Mouse (Mus musculus): ENCODE results near the gene Vinac1. TPM values are rescaled to one million over a fixed set of nuclear protein-coding genes. Genes with fewer than 3 reads are reported as not detected.

Gene Vinac1
- polyA plus RNA-seq, 1 experiment from 2014 or later: 0.05 TPM

DNA sequence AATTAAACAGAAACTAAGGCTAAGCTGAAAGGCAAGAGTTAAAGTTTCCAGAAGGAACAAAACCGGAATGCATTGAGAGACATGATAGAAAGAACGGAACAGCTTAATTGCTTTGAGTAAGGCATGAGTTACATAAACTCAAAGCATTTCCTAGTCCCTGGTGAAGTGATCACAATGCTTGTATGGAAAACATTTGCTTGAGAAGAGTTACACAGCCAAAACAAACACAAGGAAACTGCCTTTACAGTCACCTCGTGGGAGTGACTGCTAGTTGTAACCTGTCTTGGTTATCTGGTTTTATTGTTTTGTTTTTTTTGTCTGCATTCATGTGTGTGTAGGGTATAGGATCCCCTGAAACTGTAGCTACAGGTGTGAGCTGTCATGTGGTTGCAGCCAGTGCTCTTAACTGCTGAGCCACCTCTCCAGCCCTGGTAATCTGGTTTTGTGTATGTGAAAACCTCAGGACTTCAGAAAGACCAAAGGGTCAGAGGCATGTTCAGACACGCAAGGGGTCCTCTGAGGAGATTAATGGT lies 4.5 kb upstream of the Vinac1 start:
- no peak for ATAC-seq
- H3K9ac ChIP-seq (ENCODE audit: low read depth, low read length): no peak overlapping the region
- H3K36me3 ChIP-seq (ENCODE audit: control insufficient read depth, insufficient read depth, low read length): no peaks in the 10 kb centered on the region
- no peak overlapping the region for H3K4me3 ChIP-seq (ENCODE audit: low read length)
- no peak overlapping the region for H3K4me2 ChIP-seq (ENCODE audit: low read depth, low read length)
- no peak overlapping the region for H3K27ac ChIP-seq (ENCODE audit: low read length)
- no peaks in the 10 kb centered on the region for H3K4me1 ChIP-seq (ENCODE audit: control insufficient read depth, insufficient read depth, low read length)
- no peaks in the 10 kb centered on the region for H3K27me3 ChIP-seq (replicated peaks; ENCODE audit: control insufficient read depth, insufficient read depth, low read length)
- WGBS: 62% methylated on average over 4 of the region's 4 CpGs
- H3K9me3 ChIP-seq (ENCODE audit: control insufficient read depth, low read length): 0 out of 2 replicates have a peak, but pooled peaks cover 3% of the 10 kb centered on the region

DNA sequence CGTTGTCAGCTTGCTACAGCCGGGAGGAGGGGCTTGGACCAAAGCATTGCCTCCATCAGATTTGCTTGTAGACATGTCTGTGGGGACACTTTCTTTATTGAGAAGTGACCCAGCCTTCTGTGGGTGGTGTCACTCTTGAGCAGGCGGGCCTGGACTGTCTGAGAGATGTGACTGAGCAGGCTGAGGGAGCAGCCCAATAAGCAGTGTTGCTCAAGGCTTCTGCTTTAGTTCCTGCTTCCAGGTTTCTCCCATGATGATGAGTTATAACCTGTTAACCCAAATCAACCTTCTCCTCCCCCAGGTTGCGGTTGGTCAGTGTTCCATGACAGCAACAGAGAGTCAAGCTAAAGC lies 1.2 kb downstream of the Vinac1 start:
- Histone ChIP-seq H3K4me2 (ENCODE audit: low read depth, low read length) (no peak overlapping the region), H3K9ac (ENCODE audit: low read depth, low read length) (no peak overlapping the region), H3K27me3 (replicated peaks; ENCODE audit: control insufficient read depth, insufficient read depth, low read length) (no peaks in the 10 kb centered on the region), H3K36me3 (ENCODE audit: control insufficient read depth, insufficient read depth, low read length) (no peaks in the 10 kb centered on the region), H3K27ac (ENCODE audit: low read length) (0 out of 2 replicates have a peak overlapping the region, but pooled peaks have one; percentile 23), H3K9me3 (ENCODE audit: control insufficient read depth, low read length) (no peaks in the 10 kb centered on the region), H3K4me3 (ENCODE audit: low read length) (no peak overlapping the region), H3K4me1 (ENCODE audit: control insufficient read depth, insufficient read depth, low read length) (peaks cover 3% of the 10 kb centered on the region; the same call in 1 of the 2 replicates)
- WGBS: 73% methylated on average over 4 of the region's 4 CpGs
- no peak; the same call in 1 of the 2 replicates for ATAC-seq

DNA sequence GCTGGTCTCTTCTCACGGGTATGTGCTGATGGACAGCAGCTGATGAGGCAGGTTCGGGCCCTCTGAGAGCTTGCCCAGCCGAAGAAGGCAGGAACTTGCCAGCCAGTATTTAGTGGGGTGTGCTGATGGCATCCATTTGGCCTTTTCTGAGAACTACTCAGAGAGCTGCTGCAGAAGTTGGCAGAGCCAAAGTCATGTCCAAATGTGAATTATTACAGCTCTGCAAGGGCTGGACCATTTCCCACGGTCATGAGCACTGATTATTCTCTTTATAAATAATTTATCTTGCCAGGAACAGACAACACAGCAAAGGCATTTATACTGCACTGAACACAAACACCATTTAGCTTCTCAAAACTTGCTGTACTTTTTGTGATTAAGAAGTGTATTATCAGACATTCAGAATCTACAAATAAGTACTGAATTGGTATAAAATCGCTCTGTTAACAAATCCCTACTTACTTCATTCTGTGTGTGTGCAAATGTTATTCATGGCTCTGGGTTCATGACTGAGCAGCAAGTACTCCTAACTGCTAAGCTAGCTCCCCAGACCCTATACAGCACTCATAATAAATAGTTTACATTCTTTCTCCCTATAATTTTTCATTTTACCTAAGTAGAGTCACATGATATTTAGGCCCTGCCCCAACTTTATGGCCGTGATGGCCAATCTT lies 1.7 kb downstream of the Vinac1 start:
- 50% methylated on average over 6 of the region's 6 CpGs for WGBS
- peak; percentile 46 for ATAC-seq
- Histone ChIP-seq H3K36me3 (ENCODE audit: control insufficient read depth, insufficient read depth, low read length) (no peaks in the 10 kb centered on the region), H3K4me1 (ENCODE audit: control insufficient read depth, insufficient read depth, low read length) (peaks cover 3% of the 10 kb centered on the region; the same call in 1 of the 2 replicates), H3K9ac (ENCODE audit: low read depth, low read length) (no peak overlapping the region), H3K27me3 (replicated peaks; ENCODE audit: control insufficient read depth, insufficient read depth, low read length) (no peaks in the 10 kb centered on the region), H3K9me3 (ENCODE audit: control insufficient read depth, low read length) (no peaks in the 10 kb centered on the region), H3K4me2 (ENCODE audit: low read depth, low read length) (no peak overlapping the region), H3K4me3 (ENCODE audit: low read length) (no peak overlapping the region), H3K27ac (ENCODE audit: low read length) (no peak overlapping the region)

DNA sequence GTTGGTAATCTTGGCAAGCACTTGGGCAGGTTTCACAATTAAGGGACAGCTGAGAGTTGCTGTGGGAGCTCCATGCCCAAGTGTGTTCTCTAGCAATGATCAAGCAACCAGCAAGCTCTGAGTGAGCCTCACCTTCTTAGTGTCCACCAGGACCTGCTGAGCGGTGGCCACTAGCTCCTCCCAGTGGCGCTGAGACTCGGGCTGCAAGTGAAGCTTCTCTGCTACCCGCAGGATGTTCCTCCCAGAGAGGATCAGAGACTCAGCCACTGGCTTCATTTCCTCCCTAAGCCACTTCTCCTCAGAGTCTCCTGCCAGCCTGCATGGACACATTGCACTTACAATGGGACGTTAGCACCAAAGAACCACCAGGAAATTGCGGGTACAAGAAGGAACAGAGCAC lies 7.4 kb downstream of the Vinac1 start:
- H3K9ac ChIP-seq (ENCODE audit: low read depth, low read length): no peak overlapping the region
- H3K36me3 ChIP-seq (ENCODE audit: control insufficient read depth, insufficient read depth, low read length): no peaks in the 10 kb centered on the region
- H3K4me1 ChIP-seq (ENCODE audit: control insufficient read depth, insufficient read depth, low read length): peaks cover 9% of the 10 kb centered on the region
- no peak for ATAC-seq
- H3K4me3 ChIP-seq (ENCODE audit: low read length): no peak overlapping the region
- H3K27ac ChIP-seq (ENCODE audit: low read length): no peak overlapping the region
- no peak overlapping the region for H3K4me2 ChIP-seq (ENCODE audit: low read depth, low read length)
- peaks cover 22% of the 10 kb centered on the region for H3K27me3 ChIP-seq (replicated peaks; ENCODE audit: control insufficient read depth, insufficient read depth, low read length)
- 28% methylated on average over 6 of the region's 6 CpGs for WGBS
- H3K9me3 ChIP-seq (ENCODE audit: control insufficient read depth, low read length): no peaks in the 10 kb centered on the region

DNA sequence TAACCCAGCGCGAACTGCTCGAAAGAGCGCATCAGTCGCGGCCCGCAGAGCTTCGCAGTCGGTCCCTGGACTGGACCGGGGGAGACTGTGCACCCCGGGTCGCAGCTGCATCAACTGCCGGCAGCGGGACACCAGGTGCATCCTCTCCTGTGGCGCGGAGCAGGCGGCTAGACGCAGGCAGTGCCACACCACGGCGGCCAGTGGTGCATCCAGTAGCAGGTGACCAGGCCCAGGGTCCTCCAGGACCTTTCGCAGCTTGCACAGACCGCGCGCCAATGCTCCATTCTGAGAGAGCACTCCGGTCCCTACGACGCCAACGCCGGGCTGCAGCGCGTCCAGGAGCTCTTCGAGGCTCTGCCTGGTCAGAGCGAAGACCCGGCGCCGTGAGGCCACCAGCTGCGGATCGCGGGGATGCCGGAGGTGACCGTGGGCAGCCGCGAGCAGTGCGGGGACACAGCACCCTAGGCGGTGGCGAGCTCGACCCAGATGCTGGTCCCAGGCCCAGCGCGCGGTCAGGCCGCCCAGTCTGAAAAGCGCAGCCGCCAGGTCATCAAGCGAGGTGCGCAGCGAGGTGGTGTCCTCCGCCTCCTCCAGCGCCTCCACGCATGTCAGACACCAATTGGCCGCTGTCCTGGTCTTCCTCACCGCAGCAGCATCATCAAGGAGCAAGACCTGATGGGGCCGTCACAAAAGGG lies 8.9 kb downstream of the Vinac1 start:
- Histone ChIP-seq H3K4me1 (ENCODE audit: control insufficient read depth, insufficient read depth, low read length) (peaks cover 9% of the 10 kb centered on the region), H3K4me2 (ENCODE audit: low read depth, low read length) (peak overlapping the region; percentile 88), H3K9ac (ENCODE audit: low read depth, low read length) (peak overlapping the region; percentile 58), H3K27ac (ENCODE audit: low read length) (no peak overlapping the region), H3K36me3 (ENCODE audit: control insufficient read depth, insufficient read depth, low read length) (no peaks in the 10 kb centered on the region), H3K27me3 (replicated peaks; ENCODE audit: control insufficient read depth, insufficient read depth, low read length) (peaks cover 22% of the 10 kb centered on the region), H3K4me3 (ENCODE audit: low read length) (peak overlapping the region; percentile 42), H3K9me3 (ENCODE audit: control insufficient read depth, low read length) (no peaks in the 10 kb centered on the region)
- 0 out of 2 replicates have a peak, but pooled peaks have one; percentile 31 for ATAC-seq
- 1% methylated on average over 62 of the region's 62 CpGs for WGBS

DNA sequence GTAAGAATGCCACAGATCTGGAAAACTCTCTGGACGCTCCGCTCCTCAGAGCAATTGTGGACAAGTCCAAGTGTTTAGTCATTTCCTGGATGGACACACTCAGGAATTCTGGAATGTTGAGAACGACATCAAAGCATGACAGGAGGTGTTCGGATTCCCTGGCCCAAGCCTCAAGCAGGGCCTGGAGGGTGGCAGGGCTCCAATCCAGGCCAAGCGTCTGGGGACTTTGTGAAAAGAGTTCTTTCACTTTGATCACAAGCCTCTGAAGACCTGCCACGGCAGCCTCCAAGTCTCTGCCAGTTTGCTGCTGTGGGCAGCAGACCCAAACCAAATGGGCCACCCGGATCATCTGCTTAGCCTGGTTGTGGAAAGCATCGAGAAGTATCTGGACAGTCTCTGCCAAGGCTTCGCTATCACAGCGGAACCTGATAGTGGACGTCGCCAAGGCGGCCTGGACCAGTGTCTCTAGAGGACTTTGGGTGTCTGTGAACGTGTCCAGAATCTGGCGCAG lies 9.5 kb downstream of the Vinac1 start:
- Histone ChIP-seq H3K36me3 (ENCODE audit: control insufficient read depth, insufficient read depth, low read length) (no peaks in the 10 kb centered on the region), H3K27me3 (replicated peaks; ENCODE audit: control insufficient read depth, insufficient read depth, low read length) (peaks cover 22% of the 10 kb centered on the region), H3K9me3 (ENCODE audit: control insufficient read depth, low read length) (no peaks in the 10 kb centered on the region), H3K4me3 (ENCODE audit: low read length) (peak overlapping the region; percentile 42), H3K4me1 (ENCODE audit: control insufficient read depth, insufficient read depth, low read length) (peaks cover 9% of the 10 kb centered on the region), H3K9ac (ENCODE audit: low read depth, low read length) (peak overlapping the region; percentile 58; the same call in 1 of the 2 replicates), H3K27ac (ENCODE audit: low read length) (no peak overlapping the region), H3K4me2 (ENCODE audit: low read depth, low read length) (peak overlapping the region; percentile 88)
- ATAC-seq: no peak
- WGBS: 25% methylated on average over 15 of the region's 15 CpGs

DNA sequence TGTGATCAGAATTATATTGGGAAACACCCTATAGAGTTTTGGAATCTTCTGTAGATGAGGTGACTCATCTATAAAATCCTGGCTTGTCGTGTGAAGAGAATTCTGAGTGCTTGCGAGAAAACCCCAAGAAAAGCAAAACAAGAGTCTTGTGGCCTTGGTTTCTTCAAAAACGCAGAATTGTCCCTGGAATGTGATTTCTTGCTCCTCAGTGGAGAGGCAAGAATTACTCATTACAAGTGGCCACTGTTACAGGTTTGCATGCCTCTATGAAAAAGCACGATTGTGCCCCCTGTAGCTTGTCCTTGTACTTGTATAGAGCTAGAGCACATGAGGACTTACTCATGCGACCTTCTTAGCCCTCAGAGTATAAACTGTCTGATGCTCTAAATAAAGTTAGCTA lies 12.6 kb downstream of the Vinac1 start:
- Histone ChIP-seq H3K9me3 (ENCODE audit: control insufficient read depth, low read length) (no peaks in the 10 kb centered on the region), H3K4me1 (ENCODE audit: control insufficient read depth, insufficient read depth, low read length) (peaks cover 9% of the 10 kb centered on the region), H3K9ac (ENCODE audit: low read depth, low read length) (no peak overlapping the region), H3K27me3 (replicated peaks; ENCODE audit: control insufficient read depth, insufficient read depth, low read length) (peaks cover 22% of the 10 kb centered on the region), H3K4me3 (ENCODE audit: low read length) (no peak overlapping the region), H3K4me2 (ENCODE audit: low read depth, low read length) (no peak overlapping the region), H3K36me3 (ENCODE audit: control insufficient read depth, insufficient read depth, low read length) (no peaks in the 10 kb centered on the region), H3K27ac (ENCODE audit: low read length) (no peak overlapping the region)
- WGBS: 75% methylated on average over 5 of the region's 5 CpGs
- ATAC-seq: no peak

DNA sequence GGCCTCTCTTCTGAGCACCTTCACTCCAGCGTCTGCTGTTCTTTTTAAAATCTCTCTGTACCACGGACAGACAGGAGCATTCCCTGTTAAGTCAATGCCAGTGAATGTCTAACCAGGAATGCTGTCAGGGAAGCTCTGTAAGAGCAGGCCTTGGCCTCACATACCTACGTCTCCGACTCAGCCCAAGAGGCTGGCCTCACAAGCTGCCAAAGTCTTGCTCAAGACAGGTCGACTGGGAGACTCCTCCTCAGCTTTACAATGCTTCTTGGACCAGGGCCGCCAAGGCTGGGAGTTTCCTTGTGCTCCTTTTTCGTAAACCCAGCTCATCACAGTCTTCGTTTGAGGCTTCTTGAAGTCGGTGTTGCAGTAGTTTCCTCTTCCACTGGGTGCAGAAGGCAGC lies 23.2 kb downstream of the Vinac1 start:
- no peak overlapping the region for H3K4me3 ChIP-seq (ENCODE audit: low read length)
- 73% methylated on average over 9 of the region's 9 CpGs for WGBS
- H3K9me3 ChIP-seq (ENCODE audit: control insufficient read depth, low read length): no peaks in the 10 kb centered on the region
- no peak overlapping the region for H3K9ac ChIP-seq (ENCODE audit: low read depth, low read length)
- no peaks in the 10 kb centered on the region for H3K27me3 ChIP-seq (replicated peaks; ENCODE audit: control insufficient read depth, insufficient read depth, low read length)
- H3K27ac ChIP-seq (ENCODE audit: low read length): no peak overlapping the region
- ATAC-seq: no peak
- no peaks in the 10 kb centered on the region for H3K36me3 ChIP-seq (ENCODE audit: control insufficient read depth, insufficient read depth, low read length)
- no peaks in the 10 kb centered on the region for H3K4me1 ChIP-seq (ENCODE audit: control insufficient read depth, insufficient read depth, low read length)
- H3K4me2 ChIP-seq (ENCODE audit: low read depth, low read length): no peak overlapping the region

DNA sequence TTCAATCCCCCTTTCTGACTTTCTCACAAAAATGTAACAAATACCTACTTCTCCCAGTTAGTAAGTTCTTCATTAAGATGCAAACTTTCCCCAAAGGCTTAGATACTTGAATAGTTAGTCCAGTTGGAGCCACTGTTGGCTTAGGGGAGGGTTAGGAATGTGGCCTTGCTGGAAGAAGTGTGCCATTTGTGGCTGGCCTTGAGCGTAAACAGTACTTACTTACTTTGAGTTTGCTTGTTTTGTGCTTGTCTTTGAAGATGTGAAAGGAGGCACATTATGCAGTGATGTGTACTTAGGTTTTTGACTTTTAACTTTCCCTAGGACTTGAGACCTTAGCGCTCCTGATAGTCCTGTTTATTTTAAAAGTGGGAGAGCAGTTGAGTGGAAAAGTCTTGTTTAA lies 27.9 kb downstream of the Vinac1 start:
- Histone ChIP-seq H3K4me2 (ENCODE audit: low read depth, low read length) (no peak overlapping the region), H3K4me1 (ENCODE audit: control insufficient read depth, insufficient read depth, low read length) (no peaks in the 10 kb centered on the region), H3K27me3 (replicated peaks; ENCODE audit: control insufficient read depth, insufficient read depth, low read length) (no peaks in the 10 kb centered on the region), H3K9me3 (ENCODE audit: control insufficient read depth, low read length) (no peaks in the 10 kb centered on the region), H3K9ac (ENCODE audit: low read depth, low read length) (no peak overlapping the region), H3K4me3 (ENCODE audit: low read length) (no peak overlapping the region), H3K27ac (ENCODE audit: low read length) (no peak overlapping the region), H3K36me3 (ENCODE audit: control insufficient read depth, insufficient read depth, low read length) (0 out of 2 replicates have a peak, but pooled peaks cover 4% of the 10 kb centered on the region)
- 44% methylated on average over 2 of the region's 2 CpGs for WGBS
- ATAC-seq: no peak

Data from intestine, embryonic 16.5 days (tissue).